Mouse (Mus musculus) brain, embryonic 14.5 days (tissue): ENCODE measurements at regions not wholly inside any gene's neighbourhood (a gene's known extent, or its start where the extent isn't known, plus 50 kb on each side); places are given as distances from the start of the nearest gene placed in this dataset.

ENCODE experiments used
- DNase-seq: peaks from one replicate; pipeline ENCODE4 v3.0.0-alpha.2; 2011; ENCODE audit warnings: low read depth
- CTCF ChIP-seq: fragments of 200-500 bp; IDR thresholded peaks from 2 replicates; pipeline ENCODE4 v1.5.1; 2012; ENCODE audit warnings: inconsistent platforms, mild to moderate bottlenecking, moderate library complexity, borderline replicate concordance; ENCODE audit not compliant: insufficient read depth, insufficient read length; ENCODE audit errors: extremely low read depth
- POLR2A ChIP-seq: fragments of 200-500 bp; IDR thresholded peaks from 2 replicates; pipeline ENCODE4 v1.6.1; 2012; ENCODE audit warnings: mild to moderate bottlenecking, inconsistent platforms, borderline replicate concordance; ENCODE audit not compliant: poor library complexity, insufficient read depth, insufficient read length, severe bottlenecking; ENCODE audit errors: extremely low read depth

DNA sequence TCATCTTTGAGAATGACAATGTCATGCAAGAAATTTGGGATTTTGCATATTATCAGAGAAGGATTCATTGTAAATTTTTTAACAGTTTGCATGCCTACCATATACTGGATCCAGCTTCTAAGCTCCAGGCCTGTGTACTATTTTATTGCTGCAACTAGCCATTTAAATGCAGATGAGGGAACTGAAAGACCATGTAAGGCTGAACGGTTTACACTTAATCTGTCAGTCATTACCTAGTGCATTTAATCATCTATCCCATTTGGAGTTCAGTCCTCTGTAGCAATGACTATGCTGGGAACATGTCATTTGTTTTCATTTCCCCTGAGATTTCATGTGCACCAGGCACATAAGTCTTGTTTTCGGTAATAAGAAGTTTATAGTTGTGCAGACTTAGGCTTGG, 631.8 kb upstream of the Gm21961 start:
- TF ChIP-seq CTCF (no peak), POLR2A (no peak)
- DNase-seq: peak; percentile 37

DNA sequence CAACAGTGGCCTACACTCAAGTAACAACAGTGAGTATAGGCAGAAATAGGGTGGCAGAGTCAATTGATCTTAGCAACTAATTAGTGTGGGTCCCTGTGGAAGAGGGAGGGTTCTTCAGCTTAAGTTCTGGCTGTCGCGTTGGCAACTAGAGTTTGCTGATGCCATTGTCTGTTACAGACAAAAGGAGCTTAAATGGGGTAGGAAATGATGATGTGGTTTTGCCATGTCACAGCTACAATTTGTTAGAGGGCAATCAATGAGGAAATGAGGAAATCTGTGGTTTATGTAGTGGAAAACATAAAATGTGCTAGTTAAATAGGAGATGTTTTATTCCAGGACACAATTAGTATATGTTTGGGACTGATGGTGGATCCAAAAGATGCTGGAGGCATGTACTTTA, 624.8 kb upstream of the Gm21961 start:
- no peak for TF ChIP-seq POLR2A
- no peak for TF ChIP-seq CTCF
- DNase-seq: peak; percentile 18

DNA sequence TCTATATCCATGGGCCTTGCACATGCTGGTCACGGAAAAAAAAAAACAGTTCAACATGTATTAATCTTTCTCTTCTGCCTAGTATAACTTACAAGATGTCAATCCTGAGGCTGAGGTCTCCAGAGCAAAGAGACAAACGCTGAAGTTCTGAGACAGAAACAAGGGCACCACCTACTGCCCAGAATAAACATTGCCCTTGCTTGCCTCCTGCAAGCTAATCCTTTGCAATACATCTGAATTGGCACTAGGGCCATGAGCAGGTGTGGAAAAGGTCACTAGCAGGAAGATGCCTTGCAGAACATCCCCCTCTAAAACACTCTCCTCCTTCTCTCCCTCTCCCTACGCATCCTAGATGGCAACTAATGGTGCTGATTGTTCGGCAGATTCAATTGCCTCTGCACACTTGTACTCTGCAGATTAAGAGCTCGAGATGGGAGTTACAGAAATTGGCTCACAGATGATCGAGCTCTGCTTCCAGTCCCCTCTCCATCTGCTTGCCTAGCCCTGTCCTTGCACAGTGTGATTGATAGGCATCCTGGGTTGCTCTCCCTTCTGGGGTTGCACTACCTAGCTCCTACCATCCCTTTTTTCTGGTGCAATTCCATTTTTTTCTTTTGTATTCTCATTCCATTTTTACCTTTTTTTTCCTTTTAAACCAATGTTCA, 622.9 kb upstream of the Gm21961 start:
- DNase-seq: peak; percentile 90
- TF ChIP-seq POLR2A: no peak
- TF ChIP-seq CTCF: peak; percentile 78; the same call in 1 of the 2 replicates

DNA sequence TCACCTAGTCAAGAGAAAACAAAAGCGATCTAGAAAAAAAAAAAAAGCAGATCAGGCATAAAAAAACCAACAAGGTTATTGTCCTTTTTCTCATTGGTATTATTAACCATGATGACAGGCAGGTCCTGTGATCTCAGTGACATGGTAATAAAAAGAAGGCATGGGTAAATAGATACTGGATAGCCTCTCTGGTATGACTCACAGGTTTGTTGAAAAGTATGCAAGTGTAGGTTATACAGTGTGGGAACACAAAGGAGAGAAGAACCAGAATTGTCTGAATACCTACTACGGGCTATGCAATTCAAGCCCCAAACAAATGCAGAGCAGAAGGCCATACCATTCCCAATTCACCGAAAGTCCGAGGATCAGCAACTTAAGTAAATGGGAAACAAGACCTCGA, 617.7 kb upstream of the Gm21961 start:
- no peak for DNase-seq
- TF ChIP-seq CTCF (no peak), POLR2A (no peak)

DNA sequence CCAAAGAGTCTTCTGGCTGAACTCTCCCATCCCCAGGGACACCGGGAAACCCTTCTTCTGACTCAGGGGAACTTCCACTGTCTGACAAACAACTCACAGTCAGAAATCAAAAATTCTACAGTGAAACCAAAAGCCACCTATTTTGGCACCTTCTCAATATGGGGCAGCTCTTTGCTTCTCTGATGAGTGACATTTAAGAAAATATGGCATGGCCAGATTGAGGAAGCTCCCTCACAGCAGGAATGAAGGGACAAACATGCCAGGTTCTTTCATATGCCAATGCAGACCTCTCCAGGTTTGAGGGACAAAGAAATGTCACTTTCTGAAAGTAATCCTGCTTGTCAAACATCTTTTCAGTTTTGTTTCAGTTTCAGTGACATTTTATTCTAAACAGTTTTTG, 615.8 kb upstream of the Gm21961 start:
- TF ChIP-seq CTCF (no peak), POLR2A (no peak)
- DNase-seq: no peak

DNA sequence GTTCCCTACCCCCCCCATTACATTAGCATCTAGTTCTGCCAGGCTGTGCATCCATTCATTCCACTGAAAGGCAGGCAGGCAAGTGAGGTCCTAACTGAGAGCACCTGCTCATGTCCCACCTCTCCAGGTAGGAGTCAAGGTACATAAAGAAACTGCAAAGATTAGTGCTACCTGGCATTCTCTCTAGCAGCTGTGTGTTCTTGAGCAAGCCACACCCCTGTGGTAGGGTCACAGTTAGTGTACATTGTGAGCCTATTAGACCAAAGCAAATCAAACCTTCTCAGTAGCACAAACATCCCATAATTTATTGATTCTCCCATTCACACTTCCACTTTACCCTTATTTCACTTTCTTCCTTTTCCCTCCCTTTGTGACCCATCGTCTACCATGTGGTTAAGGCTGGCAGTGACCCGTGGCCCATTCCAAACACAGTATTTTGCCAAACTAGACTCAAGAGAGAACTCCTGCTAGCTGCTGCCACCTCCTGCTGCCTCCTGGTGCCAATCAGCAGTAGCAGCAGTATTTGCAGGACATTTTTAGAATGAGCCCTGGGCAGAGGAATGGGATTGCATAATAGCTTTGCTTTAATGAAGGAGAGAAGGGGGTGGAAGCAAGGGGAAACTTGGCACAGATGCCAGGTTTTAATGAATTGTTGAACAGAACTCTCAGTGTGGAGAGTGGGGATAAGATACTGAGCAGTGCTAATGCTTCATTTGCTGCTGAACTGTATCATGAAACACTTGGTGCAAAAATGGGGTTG, 578.2 kb upstream of the Gm21961 start:
- DNase-seq: peak; percentile 95
- TF ChIP-seq POLR2A (no peak), CTCF (peak; percentile 29; the same call in 1 of the 2 replicates)

DNA sequence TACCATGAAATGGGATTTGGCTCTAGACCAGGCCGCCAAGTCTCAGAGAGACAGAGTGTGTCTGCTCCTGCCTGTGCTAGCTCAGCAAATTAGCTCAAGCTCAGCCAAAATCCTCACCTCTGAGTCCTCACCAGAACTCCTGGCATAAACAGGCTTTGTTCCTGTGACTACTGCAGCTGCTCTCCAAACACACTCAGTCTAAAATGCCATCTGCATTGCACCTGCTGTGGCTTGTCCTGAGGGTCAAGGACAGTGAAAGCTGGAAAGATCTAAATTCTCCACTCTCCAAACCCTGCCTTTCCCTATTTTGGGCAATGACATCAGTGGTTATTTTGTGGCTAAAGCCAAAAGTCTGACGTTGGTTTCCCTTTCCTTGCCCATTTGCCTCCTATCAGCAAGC, 570.9 kb upstream of the Gm21961 start:
- peak; percentile 68 for DNase-seq
- no peak for TF ChIP-seq CTCF
- TF ChIP-seq POLR2A: no peak

DNA sequence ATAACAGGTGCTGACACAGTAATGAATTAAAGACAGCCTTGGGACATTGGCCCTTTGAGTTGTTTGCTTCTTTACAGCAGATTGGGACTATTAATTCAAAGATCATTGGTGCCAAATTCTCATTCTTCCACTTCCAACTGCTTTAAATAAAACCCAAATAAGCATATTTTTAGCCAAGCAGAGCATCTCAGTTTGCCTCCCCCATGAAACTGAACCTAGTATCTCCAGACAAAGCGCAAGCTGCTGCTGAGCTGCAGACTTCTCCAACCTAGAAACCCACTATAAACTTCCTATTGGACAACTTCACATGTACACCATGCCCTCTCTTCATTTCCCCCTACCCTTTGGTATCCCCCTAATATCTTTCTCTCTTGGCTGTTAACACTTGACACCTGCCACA, 564.6 kb upstream of the Gm21961 start:
- no peak for DNase-seq
- no peak for TF ChIP-seq POLR2A
- TF ChIP-seq CTCF: no peak

DNA sequence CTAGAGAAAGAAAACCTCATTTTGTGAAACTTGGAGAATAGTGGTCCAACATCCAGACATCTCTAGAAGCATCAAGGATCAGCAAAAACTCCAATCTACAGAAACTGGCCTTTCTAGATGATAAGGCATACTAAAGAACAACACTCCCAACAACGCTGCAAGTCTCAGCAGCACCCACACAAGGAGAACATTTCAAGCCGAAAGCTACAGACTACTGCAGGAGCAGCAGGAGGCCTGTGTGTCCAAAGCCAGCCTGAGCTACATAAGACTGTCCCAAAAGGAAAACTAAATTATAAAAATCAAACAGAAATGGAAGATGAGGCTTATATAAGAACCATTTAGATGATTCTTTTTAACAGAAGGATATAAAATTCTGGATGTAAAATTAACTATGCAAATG, 553.2 kb upstream of the Gm21961 start:
- TF ChIP-seq CTCF: no peak
- no peak for TF ChIP-seq POLR2A
- DNase-seq: no peak

DNA sequence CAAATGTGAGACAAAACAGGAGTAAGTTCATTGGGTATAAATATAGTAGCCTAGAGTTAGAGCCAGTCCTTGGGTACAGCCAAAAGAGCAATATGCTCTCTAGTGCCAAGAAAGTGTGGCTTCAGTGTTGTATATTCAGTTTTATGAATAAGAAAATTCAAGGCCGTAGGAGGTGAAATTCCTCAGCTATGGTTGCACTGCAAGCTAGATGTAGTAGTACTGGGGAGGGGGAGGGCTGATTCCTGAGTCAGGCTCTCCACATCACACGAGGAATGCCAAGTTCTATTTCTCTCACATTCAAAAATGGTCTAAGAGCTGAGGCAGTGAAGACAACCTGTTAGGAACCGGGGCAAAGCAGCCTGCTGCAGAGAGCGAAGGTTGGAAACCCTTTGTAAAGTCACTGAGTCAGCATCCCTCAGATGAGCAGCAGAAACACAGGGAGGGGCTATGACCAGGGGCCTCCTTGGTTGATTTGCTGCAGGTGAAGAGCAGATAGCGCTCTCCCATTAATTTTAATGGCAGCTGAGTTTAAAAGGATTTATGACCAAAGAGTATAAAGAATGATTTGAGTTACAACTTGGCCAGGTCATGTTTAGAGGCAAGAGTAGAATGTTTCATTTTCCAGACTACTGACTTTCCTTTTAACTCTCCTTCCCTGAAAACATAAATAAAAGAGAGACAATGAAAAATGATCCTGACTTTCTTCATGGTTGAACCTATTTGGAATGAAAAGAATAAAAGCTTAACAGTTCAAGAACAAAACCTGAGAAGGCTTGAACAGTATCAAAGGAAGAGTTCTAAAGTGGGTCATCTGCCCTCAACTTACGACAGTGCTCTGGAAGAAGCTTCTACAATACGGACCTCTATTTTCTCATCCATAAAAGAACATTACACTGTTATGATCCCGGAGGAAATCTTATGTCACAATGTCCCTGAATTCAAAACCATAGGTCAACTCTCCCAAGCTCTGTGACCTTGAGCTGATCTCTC, 543.4 kb upstream of the Gm21961 start:
- DNase-seq: no peak
- no peak for TF ChIP-seq POLR2A
- TF ChIP-seq CTCF: no peak

DNA sequence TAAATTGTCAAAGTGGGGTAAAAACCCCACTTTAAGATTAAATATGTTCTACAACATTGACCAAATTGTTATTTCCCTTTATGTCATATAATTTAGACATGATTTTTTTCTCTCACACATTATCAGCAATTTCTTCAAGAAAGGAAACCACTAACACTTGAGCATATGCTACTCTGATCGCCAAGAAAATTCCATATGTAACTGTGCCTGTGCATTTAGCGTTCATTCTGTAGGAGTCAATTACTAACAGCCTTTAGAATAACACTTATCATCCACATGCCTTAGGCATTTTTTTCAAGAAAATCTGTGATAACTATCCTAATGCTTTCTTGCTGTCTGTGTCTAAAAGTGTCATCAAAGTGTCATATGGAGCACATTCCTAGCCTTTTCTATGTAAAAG, 534.3 kb upstream of the Gm21961 start:
- DNase-seq: peak; percentile 54

DNA sequence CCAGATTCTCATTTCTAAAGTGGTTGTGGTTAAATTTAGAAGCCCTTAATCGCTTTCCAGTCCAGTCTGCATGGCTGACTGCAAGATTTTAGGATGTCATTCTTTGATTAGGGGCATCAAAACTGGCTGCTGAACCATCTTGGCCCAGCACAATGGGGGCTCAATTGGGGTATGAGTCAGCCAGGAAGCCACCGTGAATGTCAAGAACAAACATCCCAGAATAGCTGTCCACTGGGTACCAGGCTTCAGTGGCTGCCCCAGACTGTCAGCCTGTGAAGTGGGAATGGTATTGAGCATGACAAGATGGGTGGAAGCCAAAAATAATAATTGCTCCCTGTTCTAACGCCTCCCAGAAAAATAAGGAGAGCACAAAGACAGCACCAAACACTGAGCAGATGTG, 520.9 kb upstream of the Gm21961 start:
- no peak for DNase-seq
- TF ChIP-seq POLR2A: no peak
- no peak for TF ChIP-seq CTCF

More for the DNA sequence above, 534.3 kb upstream of the Gm21961 start:
- no peak for TF ChIP-seq POLR2A
- no peak for TF ChIP-seq CTCF
